Mouse (Mus musculus) WW6 (cell line): ENCODE results near the gene Mef2b.

Experiments used
- DNase-seq: peaks from one replicate; pipeline ENCODE4 v3.0.0-alpha.2; 2013; ENCODE audit warnings: low read depth, low spot score

Gene Mef2b

GRCm38 (mm10) chr8:70139026-70139857, at the start of gene Mef2b, which contains the start of the genes Rfxank and Borcs8:
Gene Mef2b (plus strand): TSS chr8:70139711.
Gene Rfxank (minus strand): TSS chr8:70139154.
Gene Borcs8 (plus strand): TSS chr8:70139499.
- peak; percentile 97 for DNase-seq

- no peak for DNase-seq
Measured at GRCm38 (mm10) chr8:70092786-70093185, 46.7 kb upstream of the Mef2b start.

GRCm38 (mm10) chr8:70099276-70099675, 40.2 kb upstream of the Mef2b start:
- DNase-seq = no peak

- DNase-seq = no peak
Measured at GRCm38 (mm10) chr8:70100241-70100640, 39.3 kb upstream of the Mef2b start.

GRCm38 (mm10) chr8:70104506-70104905, 35.0 kb upstream of the Mef2b start:
- no peak for DNase-seq

- DNase-seq = no peak
Measured at GRCm38 (mm10) chr8:70104922-70105321, 34.6 kb upstream of the Mef2b start.

GRCm38 (mm10) chr8:70110451-70110850, 29.1 kb upstream of the Mef2b start:
- DNase-seq = no peak

- DNase-seq = no peak
Measured at GRCm38 (mm10) chr8:70111192-70111795, 28.2 kb upstream of the Mef2b start.

GRCm38 (mm10) chr8:70112401-70113016, 27.0 kb upstream of the Mef2b start:
- no peak for DNase-seq

- no peak for DNase-seq
Measured at GRCm38 (mm10) chr8:70114488-70114887, 25.0 kb upstream of the Mef2b start.

- DNase-seq = no peak
Measured at GRCm38 (mm10) chr8:70114892-70115291, 24.6 kb upstream of the Mef2b start.

GRCm38 (mm10) chr8:70117611-70118010, 21.9 kb upstream of the Mef2b start:
- no peak for DNase-seq

- DNase-seq = no peak
Measured at GRCm38 (mm10) chr8:70118726-70119700, 20.5 kb upstream of the Mef2b start.

- DNase-seq = peak; percentile 79
Measured at GRCm38 (mm10) chr8:70120667-70121066, 18.8 kb upstream of the Mef2b start, which contains the start of gene Ncan. Gene Ncan (minus strand): TSS chr8:70120873.

- no peak for DNase-seq
Measured at GRCm38 (mm10) chr8:70122863-70123262, 16.6 kb upstream of the Mef2b start.

GRCm38 (mm10) chr8:70124992-70125391, 14.5 kb upstream of the Mef2b start:
- DNase-seq = no peak

GRCm38 (mm10) chr8:70128435-70128834, 11.1 kb upstream of the Mef2b start:
- no peak for DNase-seq

GRCm38 (mm10) chr8:70129309-70129952, 10.1 kb upstream of the Mef2b start:
- DNase-seq = no peak

- no peak for DNase-seq
Measured at GRCm38 (mm10) chr8:70130066-70130465, 9.4 kb upstream of the Mef2b start.

GRCm38 (mm10) chr8:70131166-70131883, 8.2 kb upstream of the Mef2b start, which contains the start of gene Nr2c2ap:
Gene Nr2c2ap (plus strand): TSS chr8:70131333.
- DNase-seq = peak; percentile 90
